Mouse (Mus musculus) limb, embryonic 15.5 days (tissue): ENCODE results near the gene Sgk1. TPM values are rescaled to one million over a fixed set of nuclear protein-coding genes. Genes with fewer than 3 reads are reported as not detected.

Experiments used
- ATAC-seq: fragments of 200-750 bp; cut with Nextera tagmentation; 2 replicates; pipeline ENCODE4 v1.8.0; 2017; ENCODE audit warnings: low read depth, moderate TSS enrichment; ENCODE audit not compliant: insufficient number of reproducible peaks, low FRiP score, low TSS enrichment
- H3K27ac ChIP-seq: fragments of 300-500 bp; sonication (generic); 2 replicates; pipeline ENCODE4 v1.5.1; 2015; ENCODE audit warnings: moderate library complexity, mild to moderate bottlenecking, inconsistent platforms
- H3K27me3 ChIP-seq: fragments of 300-500 bp; sonication (generic); 2 replicates; pipeline ENCODE4 v1.6.1; 2015; ENCODE audit warnings: inconsistent platforms
- H3K36me3 ChIP-seq: fragments of 300-500 bp; sonication (generic); 2 replicates; pipeline ENCODE4 v1.6.1; 2015; ENCODE audit warnings: inconsistent platforms
- H3K4me1 ChIP-seq: fragments of 300-500 bp; sonication (generic); 2 replicates; pipeline ENCODE4 v1.6.1; 2015; ENCODE audit warnings: inconsistent platforms
- H3K4me2 ChIP-seq: fragments of 300-500 bp; sonication (generic); 2 replicates; pipeline ENCODE4 v1.6.1; 2015; ENCODE audit warnings: mild to moderate bottlenecking, inconsistent platforms
- H3K4me3 ChIP-seq: fragments of 300-500 bp; sonication (generic); 2 replicates; pipeline ENCODE4 v1.5.1; 2015; ENCODE audit warnings: mild to moderate bottlenecking, inconsistent platforms
- H3K9ac ChIP-seq: fragments of 300-500 bp; sonication (generic); 2 replicates; pipeline ENCODE4 v1.6.1; 2015; ENCODE audit warnings: inconsistent platforms
- H3K9me3 ChIP-seq: fragments of 300-500 bp; sonication (generic); 2 replicates; pipeline ENCODE4 v1.6.1; 2016; ENCODE audit warnings: inconsistent platforms
- WGBS: fragments of 180-500 bp; shearing (Covaris S2); methylation state at CpG from one replicate; pipeline ENCODE4 v1.1.7; 2015; 5-methylcytosine and 5-hydroxymethylcytosine counted together
- polyA plus RNA-seq: library from polyadenylated mRNA; unstranded; fragments of >200 nt; fragmentation: Nextera tagmentation; extraction: Ambion mirVana; gene quantifications from 2 replicates; pipeline ENCODE4 v1.2.1, GENCODE M21; 2015

The Sgk1 gene
- polyA plus RNA-seq, 1 experiment from 2014 or later: 45.9 TPM

DNA sequence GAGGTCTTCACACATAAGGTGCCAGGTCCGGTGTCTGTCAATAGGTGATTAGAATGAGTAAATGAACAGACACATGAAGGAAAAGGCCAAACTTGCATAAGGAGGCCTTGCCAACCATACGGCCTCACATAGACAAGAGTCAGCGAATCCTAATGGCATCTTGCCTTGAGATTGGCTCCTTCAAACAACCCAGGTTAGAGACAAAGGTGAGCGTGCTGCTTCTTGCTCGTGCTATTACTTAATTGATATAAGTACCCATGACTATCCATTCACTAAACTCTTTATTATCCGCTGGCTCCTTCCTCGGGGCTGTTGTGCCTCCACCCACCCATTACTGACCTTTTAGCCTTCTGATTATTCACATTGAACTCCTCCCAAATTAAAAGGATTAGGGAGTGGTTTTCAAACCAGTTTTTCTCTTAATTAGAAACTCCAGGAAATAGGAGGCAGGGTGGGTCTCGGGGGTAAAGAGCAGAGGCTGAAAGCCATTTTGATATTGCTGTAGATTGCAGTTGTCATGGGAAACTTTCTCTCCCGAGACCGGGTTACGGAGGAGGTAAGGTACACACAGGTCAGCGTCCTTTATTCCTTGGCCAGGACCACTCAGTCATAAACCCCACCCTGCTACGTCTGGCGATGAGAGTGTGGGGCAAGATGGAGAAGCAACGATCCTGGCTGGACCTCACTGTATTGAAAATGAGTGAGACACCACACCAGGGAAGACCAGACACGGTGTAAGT, 33.9 kb upstream of the Sgk1 start:
- ATAC-seq: no peak
- Histone ChIP-seq H3K27ac (no peak overlapping the region), H3K36me3 (no peaks in the 10 kb centered on the region), H3K4me3 (no peak overlapping the region), H3K9ac (no peak overlapping the region), H3K4me1 (no peaks in the 10 kb centered on the region; the same call in 1 of the 2 replicates), H3K4me2 (no peak overlapping the region), H3K27me3 (no peaks in the 10 kb centered on the region), H3K9me3 (no peaks in the 10 kb centered on the region)
- 76% methylated on average over 16 of the region's 16 CpGs for WGBS

DNA sequence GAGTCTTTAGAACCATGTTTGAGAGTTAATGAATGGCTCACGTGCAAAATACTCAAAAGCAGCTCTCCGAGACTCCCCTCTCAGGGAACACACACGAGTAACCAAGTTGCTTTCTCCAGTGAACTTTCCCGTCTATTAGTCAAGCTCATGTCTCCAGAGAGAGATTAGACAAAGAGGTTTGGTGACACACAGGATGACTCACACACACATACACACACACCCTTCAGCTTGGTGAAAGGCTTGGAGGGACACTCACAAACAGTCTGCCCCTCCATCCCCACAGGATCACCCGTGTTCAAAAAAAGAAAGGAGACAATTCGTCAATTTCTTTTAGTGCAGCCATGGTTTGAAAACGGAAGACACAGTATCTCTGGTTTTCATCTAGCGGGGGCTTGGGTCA, 32.7 kb upstream of the Sgk1 start:
- Histone ChIP-seq H3K27me3 (no peaks in the 10 kb centered on the region), H3K36me3 (no peaks in the 10 kb centered on the region), H3K9me3 (no peaks in the 10 kb centered on the region), H3K4me3 (no peak overlapping the region), H3K9ac (no peak overlapping the region), H3K27ac (no peak overlapping the region), H3K4me1 (no peaks in the 10 kb centered on the region; the same call in 1 of the 2 replicates), H3K4me2 (no peak overlapping the region)
- 78% methylated on average over 8 of the region's 8 CpGs for WGBS
- ATAC-seq: no peak

DNA sequence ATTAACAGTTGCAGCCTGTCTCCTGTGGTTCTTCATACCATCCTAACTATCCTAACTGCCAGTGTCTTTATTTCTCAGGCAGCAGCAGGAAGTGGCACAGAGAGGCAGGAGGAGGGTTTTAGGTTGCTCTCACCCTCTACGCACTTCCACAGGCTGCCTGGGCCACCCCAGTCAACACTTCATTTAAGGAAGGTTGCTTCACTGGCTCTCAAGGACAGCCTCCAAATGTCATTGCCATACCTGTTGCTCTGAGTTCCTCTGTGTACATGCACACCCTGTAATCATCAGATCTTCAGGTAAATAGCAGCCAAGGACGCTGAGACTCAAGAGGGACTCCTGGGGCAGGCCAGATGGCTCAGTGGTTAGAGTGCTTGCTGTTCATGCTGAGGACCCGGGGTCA, 31.7 kb upstream of the Sgk1 start:
- Histone ChIP-seq H3K27me3 (no peaks in the 10 kb centered on the region), H3K9me3 (no peaks in the 10 kb centered on the region), H3K4me1 (no peaks in the 10 kb centered on the region; the same call in 1 of the 2 replicates), H3K27ac (no peak overlapping the region), H3K9ac (no peak overlapping the region), H3K36me3 (no peaks in the 10 kb centered on the region), H3K4me2 (no peak overlapping the region), H3K4me3 (no peak overlapping the region)
- WGBS: 78% methylated on average over 3 of the region's 3 CpGs
- ATAC-seq: no peak

- no peak overlapping the region for H3K4me2 ChIP-seq
- H3K4me1 ChIP-seq: peaks cover 3% of the 10 kb centered on the region; the same call in 1 of the 2 replicates
- H3K27me3 ChIP-seq: no peaks in the 10 kb centered on the region
- ATAC-seq: no peak
- H3K4me3 ChIP-seq: no peak overlapping the region
- no peak overlapping the region for H3K27ac ChIP-seq
- no peaks in the 10 kb centered on the region for H3K36me3 ChIP-seq
- H3K9me3 ChIP-seq: no peaks in the 10 kb centered on the region
- H3K9ac ChIP-seq: no peak overlapping the region
- 56% methylated on average over 6 of the region's 6 CpGs for WGBS
These were observed 28.9 kb upstream of the Sgk1 start for GRCm38 (mm10) chr10:21853122-21853521.

DNA sequence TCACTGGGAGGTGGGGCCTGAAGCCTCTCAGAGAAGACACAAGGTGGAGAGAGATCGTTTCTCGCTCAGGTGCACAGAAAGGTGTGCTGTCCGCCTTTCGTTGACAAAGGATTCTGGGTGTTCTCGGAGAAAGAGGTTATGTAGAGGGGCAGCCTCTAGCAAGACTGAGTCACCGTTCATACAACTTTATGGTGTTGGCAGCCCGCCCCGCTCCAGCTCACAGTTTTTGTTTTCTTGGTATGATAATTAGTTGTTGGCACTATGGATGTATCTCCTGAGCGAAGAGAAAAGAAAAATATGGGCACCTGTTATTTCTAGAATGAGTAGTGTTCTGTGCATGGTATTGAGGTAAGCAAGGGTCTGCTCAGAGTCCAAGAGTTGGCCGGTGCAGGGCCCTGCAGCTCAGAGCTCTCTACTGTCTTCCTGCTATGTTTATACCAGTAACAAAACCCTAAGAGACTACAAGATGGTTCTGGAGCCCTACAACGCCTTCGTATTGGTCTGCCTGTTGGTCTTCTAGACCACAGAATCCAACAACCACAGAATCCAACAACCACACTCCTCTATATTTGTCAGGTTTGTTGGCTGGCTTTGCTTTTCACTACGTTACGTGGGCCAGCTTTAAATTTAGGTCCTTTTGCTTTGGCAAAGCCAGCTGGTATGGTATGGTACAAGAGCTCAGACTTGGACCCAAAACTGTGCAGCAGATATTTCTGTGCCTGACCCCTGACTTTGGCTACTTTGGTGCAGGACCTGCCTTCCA, 28.2 kb upstream of the Sgk1 start:
- Histone ChIP-seq H3K4me1 (peaks cover 3% of the 10 kb centered on the region; the same call in 1 of the 2 replicates), H3K27me3 (no peaks in the 10 kb centered on the region), H3K4me2 (no peak overlapping the region), H3K9ac (no peak overlapping the region), H3K4me3 (no peak overlapping the region), H3K36me3 (no peaks in the 10 kb centered on the region), H3K9me3 (no peaks in the 10 kb centered on the region), H3K27ac (no peak overlapping the region)
- no peak for ATAC-seq
- 77% methylated on average over 14 of the region's 14 CpGs for WGBS

- Histone ChIP-seq H3K27me3 (no peaks in the 10 kb centered on the region), H3K9me3 (no peaks in the 10 kb centered on the region), H3K9ac (no peak overlapping the region), H3K4me2 (no peak overlapping the region), H3K27ac (no peak overlapping the region), H3K4me3 (no peak overlapping the region), H3K4me1 (peaks cover 3% of the 10 kb centered on the region; the same call in 1 of the 2 replicates), H3K36me3 (no peaks in the 10 kb centered on the region)
- 90% methylated on average over 7 of the region's 7 CpGs for WGBS
- no peak for ATAC-seq
These were observed 26.6 kb upstream of the Sgk1 start for GRCm38 (mm10) chr10:21855338-21855737.

- Histone ChIP-seq H3K9ac (no peak overlapping the region), H3K4me2 (no peak overlapping the region), H3K4me3 (no peak overlapping the region), H3K4me1 (peaks cover 3% of the 10 kb centered on the region; the same call in 1 of the 2 replicates), H3K36me3 (no peaks in the 10 kb centered on the region), H3K27ac (no peak overlapping the region), H3K9me3 (no peaks in the 10 kb centered on the region), H3K27me3 (no peaks in the 10 kb centered on the region)
- no peak for ATAC-seq
- WGBS: 66% methylated on average over 10 of the region's 10 CpGs
These were observed 24.3 kb upstream of the Sgk1 start for GRCm38 (mm10) chr10:21857676-21858075.

- ATAC-seq: no peak
- no peaks in the 10 kb centered on the region for H3K27me3 ChIP-seq
- H3K4me1 ChIP-seq: peaks cover 3% of the 10 kb centered on the region; the same call in 1 of the 2 replicates
- no peak overlapping the region for H3K9ac ChIP-seq
- 43% methylated on average over 7 of the region's 7 CpGs for WGBS
- no peaks in the 10 kb centered on the region for H3K9me3 ChIP-seq
- no peak overlapping the region for H3K4me3 ChIP-seq
- H3K4me2 ChIP-seq: no peak overlapping the region
- no peaks in the 10 kb centered on the region for H3K36me3 ChIP-seq
- H3K27ac ChIP-seq: no peak overlapping the region
These were observed 23.5 kb upstream of the Sgk1 start for GRCm38 (mm10) chr10:21858437-21858974.

DNA sequence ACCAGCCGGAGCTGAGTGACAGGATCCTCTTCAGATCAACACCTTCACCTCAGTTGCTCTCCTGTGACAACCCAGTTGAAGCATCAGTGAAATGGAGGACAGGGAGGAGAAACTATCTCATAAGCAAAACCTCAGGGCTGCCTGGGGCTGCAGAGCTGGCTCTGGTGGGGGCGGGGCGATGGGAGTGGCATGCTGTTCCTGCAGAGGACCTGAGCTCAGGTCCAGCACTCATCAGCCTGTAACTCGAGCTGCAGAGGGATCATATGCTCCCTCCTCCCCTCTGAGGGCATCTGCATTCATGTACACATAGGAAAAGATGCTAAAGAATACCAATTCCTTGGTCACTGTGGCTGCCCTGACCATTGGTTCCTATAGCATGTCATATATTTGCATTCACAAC, 15.5 kb upstream of the Sgk1 start:
- Histone ChIP-seq H3K9ac (no peak overlapping the region), H3K27me3 (no peaks in the 10 kb centered on the region), H3K4me3 (no peak overlapping the region), H3K4me2 (no peak overlapping the region), H3K4me1 (no peaks in the 10 kb centered on the region), H3K36me3 (no peaks in the 10 kb centered on the region), H3K27ac (no peak overlapping the region), H3K9me3 (no peaks in the 10 kb centered on the region)
- WGBS: 23% methylated on average over 4 of the region's 4 CpGs
- no peak for ATAC-seq

DNA sequence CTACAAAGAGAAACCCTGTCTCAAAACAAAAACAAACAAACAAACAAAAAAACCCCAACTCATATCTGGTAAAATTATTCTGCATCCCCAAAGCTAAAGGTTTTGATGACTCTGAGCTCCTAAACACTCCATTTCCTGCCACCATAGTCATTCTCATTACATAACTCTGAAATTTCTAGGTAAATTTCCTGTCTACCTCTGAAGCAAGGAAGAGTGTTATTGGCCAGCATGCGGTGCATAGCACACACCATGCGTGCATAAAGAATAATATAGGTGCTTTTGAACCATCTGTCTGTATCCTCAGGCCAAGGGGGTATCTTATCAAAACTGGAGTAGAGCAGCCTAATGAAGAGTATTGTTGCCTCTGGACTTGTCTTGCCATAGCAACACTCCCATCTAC, 13.8 kb upstream of the Sgk1 start:
- H3K9me3 ChIP-seq: no peaks in the 10 kb centered on the region
- no peak overlapping the region for H3K9ac ChIP-seq
- H3K4me3 ChIP-seq: no peak overlapping the region
- no peaks in the 10 kb centered on the region for H3K36me3 ChIP-seq
- no peak overlapping the region for H3K27ac ChIP-seq
- 88% methylated on average over 2 of the region's 2 CpGs for WGBS
- H3K27me3 ChIP-seq: no peaks in the 10 kb centered on the region
- H3K4me2 ChIP-seq: no peak overlapping the region
- no peak for ATAC-seq
- no peaks in the 10 kb centered on the region for H3K4me1 ChIP-seq

DNA sequence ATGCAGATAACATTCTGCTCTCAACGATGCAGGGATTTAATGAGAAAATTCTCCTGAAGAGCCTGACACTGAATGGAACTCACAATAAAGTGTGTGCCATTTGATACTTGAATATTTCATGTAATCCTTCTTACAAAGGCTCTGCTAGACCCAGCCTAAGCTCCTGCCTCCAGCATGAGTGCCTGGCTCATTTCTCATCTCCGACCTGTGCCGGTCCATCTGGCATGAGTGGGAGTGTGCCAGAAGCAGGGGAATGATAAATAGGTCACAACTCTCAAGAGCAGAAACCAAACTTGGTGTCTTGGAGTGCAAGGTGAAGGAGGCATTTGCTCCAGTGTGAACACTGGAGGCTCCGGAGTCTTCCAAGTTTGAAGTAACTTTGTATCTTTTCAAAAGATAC, 13.4 kb upstream of the Sgk1 start:
- H3K9me3 ChIP-seq: no peaks in the 10 kb centered on the region
- no peaks in the 10 kb centered on the region for H3K27me3 ChIP-seq
- H3K4me2 ChIP-seq: no peak overlapping the region
- ATAC-seq: no peak
- H3K27ac ChIP-seq: no peak overlapping the region
- no peaks in the 10 kb centered on the region for H3K4me1 ChIP-seq
- 70% methylated on average over 4 of the region's 4 CpGs for WGBS
- H3K4me3 ChIP-seq: no peak overlapping the region
- H3K36me3 ChIP-seq: no peaks in the 10 kb centered on the region
- H3K9ac ChIP-seq: no peak overlapping the region

GRCm38 (mm10) chr10:21881837-21882183, 174 bp upstream of the Sgk1 start:
- Histone ChIP-seq H3K9ac (peak overlapping the region; percentile 15; the same call in 1 of the 2 replicates), H3K9me3 (no peaks in the 10 kb centered on the region), H3K4me3 (peak overlapping the region; percentile 43), H3K4me1 (peaks cover 16% of the 10 kb centered on the region), H3K27me3 (peaks cover 8% of the 10 kb centered on the region; the same call in 1 of the 2 replicates), H3K36me3 (no peaks in the 10 kb centered on the region), H3K27ac (no peak overlapping the region), H3K4me2 (peak overlapping the region; percentile 77)
- 26% methylated on average over 4 of the region's 4 CpGs for WGBS
- no peak for ATAC-seq
